Mouse (Mus musculus) lung, embryonic 14.5 days (tissue): Measurements from ENCODE around the gene Itga11. TPM values are rescaled to one million over a fixed set of nuclear protein-coding genes. Genes with fewer than 3 reads are reported as not detected.
"Not testable (repeated sequence)": the region's sequence is repeated elsewhere in the genome, so short reads cannot be mapped to it uniquely, and the experiment has no call there.

Source experiments
- ATAC-seq: fragments of 200-750 bp; cut with Nextera tagmentation; 2 replicates; pipeline ENCODE4 v1.8.0; 2017; ENCODE audit warnings: mild to moderate bottlenecking, moderate TSS enrichment, moderate library complexity; ENCODE audit not compliant: insufficient read depth
- DNase-seq: peaks from one replicate; pipeline ENCODE4 v3.0.0-alpha.2; 2015
- H3K27ac ChIP-seq: fragments of 300-500 bp; sonication (generic); 2 replicates; pipeline ENCODE4 v1.5.1; 2014; ENCODE audit warnings: low read depth, mild to moderate bottlenecking, moderate library complexity
- H3K27me3 ChIP-seq: fragments of 300-500 bp; sonication (generic); 2 replicates; pipeline ENCODE4 v1.6.1; 2014; ENCODE audit warnings: low read length, control low read depth; ENCODE audit not compliant: insufficient read depth
- H3K36me3 ChIP-seq: fragments of 300-500 bp; sonication (generic); 2 replicates; pipeline ENCODE4 v1.6.1; 2014; ENCODE audit warnings: control low read depth; ENCODE audit not compliant: insufficient read depth
- H3K4me1 ChIP-seq: fragments of 300-500 bp; sonication (generic); 2 replicates; pipeline ENCODE4 v1.6.1; 2014; ENCODE audit warnings: antibody characterized with exemption, control low read depth; ENCODE audit not compliant: insufficient read depth
- H3K4me2 ChIP-seq: fragments of 300-500 bp; sonication (generic); 2 replicates; pipeline ENCODE4 v1.6.1; 2014; ENCODE audit warnings: mild to moderate bottlenecking
- H3K4me3 ChIP-seq: fragments of 300-500 bp; sonication (generic); 2 replicates; pipeline ENCODE4 v1.5.1; 2014; ENCODE audit warnings: low read depth, low read length
- H3K9ac ChIP-seq: fragments of 300-500 bp; sonication (generic); 2 replicates; pipeline ENCODE4 v1.6.1; 2014
- H3K9me3 ChIP-seq: fragments of 300-500 bp; sonication (generic); 2 replicates; pipeline ENCODE4 v1.6.1; 2016; ENCODE audit warnings: low read depth, low read length, control low read depth
- CTCF ChIP-seq: IDR thresholded peaks from 2 replicates; pipeline ENCODE4 v1.5.1; 2016; ENCODE audit warnings: antibody characterized with exemption, low read depth
- WGBS: fragments of 180-500 bp; shearing (Covaris S2); extraction: QIAGEN DNeasy Blood & Tissue Kit; methylation state at CpG from one replicate; pipeline ENCODE4 v1.1.7; 2014; 5-methylcytosine and 5-hydroxymethylcytosine counted together
- polyA plus RNA-seq: library from polyadenylated mRNA; unstranded; fragments of >200 nt; fragmentation: Nextera tagmentation; extraction: Ambion mirVana; gene quantifications from 2 replicates; pipeline ENCODE4 v1.2.1, GENCODE M21; 2014

Gene Itga11
- polyA plus RNA-seq, 1 experiment from 2014 or later = 0.49 TPM

GRCm38 (mm10) chr9:62646721-62647183 is 30.9 kb upstream of the Itga11 start:
- Histone ChIP-seq H3K4me1 (0 out of 2 replicates have a peak, but pooled peaks cover 3% of the 10 kb centered on the region), H3K27ac (no peak overlapping the region), H3K4me2 (no peak overlapping the region), H3K9me3 (no peaks in the 10 kb centered on the region), H3K36me3 (no peaks in the 10 kb centered on the region), H3K9ac (no peak overlapping the region), H3K27me3 (no peaks in the 10 kb centered on the region), H3K4me3 (no peak overlapping the region)
- TF ChIP-seq CTCF = no peak
- ATAC-seq (no peak), DNase-seq (peak; percentile 29)
- 46% methylated on average over 7 of the region's 7 CpGs for whole genome bisulfite sequencing

- no peak for TF ChIP-seq CTCF
- DNase-seq = no peak
- Histone ChIP-seq H3K36me3 (no peaks in the 10 kb centered on the region), H3K4me3 (no peak overlapping the region), H3K27me3 (no peaks in the 10 kb centered on the region), H3K9ac (no peak overlapping the region), H3K27ac (no peak overlapping the region), H3K9me3 (no peaks in the 10 kb centered on the region), H3K4me1 (0 out of 2 replicates have a peak, but pooled peaks cover 3% of the 10 kb centered on the region), H3K4me2 (no peak overlapping the region)
- ATAC-seq = no peak
- WGBS = 63% methylated on average over 3 of the region's 3 CpGs
These were observed 28.2 kb upstream of the Itga11 start for GRCm38 (mm10) chr9:62649444-62649843.

- 84% methylated on average over 6 of the region's 6 CpGs for WGBS
- Histone ChIP-seq H3K9me3 (no peaks in the 10 kb centered on the region), H3K4me1 (0 out of 2 replicates have a peak, but pooled peaks cover 1% of the 10 kb centered on the region), H3K4me2 (no peak overlapping the region), H3K27ac (no peak overlapping the region), H3K9ac (no peak overlapping the region), H3K36me3 (no peaks in the 10 kb centered on the region), H3K4me3 (no peak overlapping the region), H3K27me3 (no peaks in the 10 kb centered on the region)
- TF ChIP-seq CTCF = no peak
- no peak for DNase-seq
- ATAC-seq = no peak
These were observed 26.9 kb upstream of the Itga11 start for GRCm38 (mm10) chr9:62650764-62651163.

- Histone ChIP-seq H3K9me3 (no peaks in the 10 kb centered on the region), H3K36me3 (no peaks in the 10 kb centered on the region), H3K9ac (no peak overlapping the region), H3K4me1 (no peaks in the 10 kb centered on the region), H3K4me3 (no peak overlapping the region), H3K4me2 (no peak overlapping the region), H3K27me3 (no peaks in the 10 kb centered on the region), H3K27ac (no peak overlapping the region)
- ATAC-seq (no peak), DNase-seq (no peak)
- no peak for TF ChIP-seq CTCF
- 52% methylated on average over 6 of the region's 6 CpGs for WGBS
These were observed 23.3 kb upstream of the Itga11 start for GRCm38 (mm10) chr9:62654336-62654735.

GRCm38 (mm10) chr9:62658016-62658415 is 19.6 kb upstream of the Itga11 start:
- Histone ChIP-seq H3K36me3 (no peaks in the 10 kb centered on the region), H3K4me2 (no peak overlapping the region)
- 87% methylated on average over 3 of the region's 3 CpGs for whole genome bisulfite sequencing

GRCm38 (mm10) chr9:62659026-62659425 is 18.6 kb upstream of the Itga11 start:
- 62% methylated on average over 4 of the region's 4 CpGs for WGBS
- Histone ChIP-seq H3K4me2 (no peak overlapping the region), H3K27ac (no peak overlapping the region), H3K9me3 (no peaks in the 10 kb centered on the region), H3K9ac (no peak overlapping the region), H3K36me3 (no peaks in the 10 kb centered on the region), H3K4me3 (no peak overlapping the region), H3K27me3 (no peaks in the 10 kb centered on the region), H3K4me1 (peaks cover 2% of the 10 kb centered on the region)
- ATAC-seq = no peak
- no peak for TF ChIP-seq CTCF
- DNase-seq = no peak

More at GRCm38 (mm10) chr9:62658016-62658415, 19.6 kb upstream of the Itga11 start:
- H3K27me3 ChIP-seq = no peaks in the 10 kb centered on the region
- H3K27ac ChIP-seq = no peak overlapping the region
- no peak overlapping the region for H3K4me3 ChIP-seq
- DNase-seq (no peak), ATAC-seq (no peak)
- no peak overlapping the region for H3K9ac ChIP-seq
- H3K9me3 ChIP-seq = no peaks in the 10 kb centered on the region
- TF ChIP-seq CTCF = no peak
- H3K4me1 ChIP-seq = no peaks in the 10 kb centered on the region

- not testable (repeated sequence) for H3K9ac ChIP-seq, ATAC-seq, H3K4me3 ChIP-seq, H3K27ac ChIP-seq, H3K27me3 ChIP-seq, H3K36me3 ChIP-seq, H3K9me3 ChIP-seq, H3K4me1 ChIP-seq, DNase-seq, H3K4me2 ChIP-seq
- WGBS = 92% methylated on average over 9 of the region's 9 CpGs
These were observed 16.7 kb upstream of the Itga11 start for GRCm38 (mm10) chr9:62660971-62661370.

GRCm38 (mm10) chr9:62663443-62663842 is 14.2 kb upstream of the Itga11 start:
- Histone ChIP-seq H3K4me3 (no peak overlapping the region), H3K9ac (no peak overlapping the region), H3K4me1 (peaks cover 6% of the 10 kb centered on the region), H3K27ac (no peak overlapping the region), H3K4me2 (no peak overlapping the region), H3K9me3 (no peaks in the 10 kb centered on the region), H3K36me3 (no peaks in the 10 kb centered on the region), H3K27me3 (no peaks in the 10 kb centered on the region)
- TF ChIP-seq CTCF = no peak
- DNase-seq = peak; percentile 77
- 26% methylated on average over 2 of the region's 2 CpGs for WGBS
- peak; percentile 62 for ATAC-seq
